Mouse (Mus musculus) limb, embryonic 13.5 days (tissue): ENCODE measurements around the gene Irs2. TPM values are rescaled to one million over a fixed set of nuclear protein-coding genes. Genes with fewer than 3 reads are reported as not detected.

ENCODE experiments used
- ATAC-seq: fragments of 200-750 bp; cut with Nextera tagmentation; 2 replicates; pipeline ENCODE4 v1.8.0; 2017; ENCODE audit warnings: low read depth, moderate number of reproducible peaks, moderate TSS enrichment; ENCODE audit not compliant: low FRiP score
- H3K27ac ChIP-seq: fragments of 300-500 bp; sonication (generic); 2 replicates; pipeline ENCODE4 v1.5.1; 2015; ENCODE audit warnings: inconsistent platforms, mild to moderate bottlenecking, moderate library complexity
- H3K27me3 ChIP-seq: fragments of 300-500 bp; sonication (generic); 2 replicates; pipeline ENCODE4 v1.6.1; 2015; ENCODE audit warnings: mild to moderate bottlenecking, inconsistent platforms
- H3K36me3 ChIP-seq: fragments of 300-500 bp; sonication (generic); 2 replicates; pipeline ENCODE4 v1.6.1; 2015; ENCODE audit warnings: inconsistent platforms, mild to moderate bottlenecking, moderate library complexity
- H3K4me1 ChIP-seq: fragments of 300-500 bp; sonication (generic); 2 replicates; pipeline ENCODE4 v1.6.1; 2015; ENCODE audit warnings: inconsistent platforms
- H3K4me2 ChIP-seq: fragments of 300-500 bp; sonication (generic); replicated peaks from 2 replicates; pipeline ENCODE4 v1.6.1; 2015; ENCODE audit warnings: inconsistent platforms, mild to moderate bottlenecking, moderate library complexity
- H3K4me3 ChIP-seq: fragments of 300-500 bp; sonication (generic); 2 replicates; pipeline ENCODE4 v1.5.1; 2015; ENCODE audit warnings: moderate library complexity, mild to moderate bottlenecking, inconsistent platforms
- H3K9ac ChIP-seq: fragments of 300-500 bp; sonication (generic); 2 replicates; pipeline ENCODE4 v1.6.1; 2015; ENCODE audit warnings: mild to moderate bottlenecking, inconsistent platforms
- H3K9me3 ChIP-seq: fragments of 300-500 bp; sonication (generic); 2 replicates; pipeline ENCODE4 v1.6.1; 2016; ENCODE audit warnings: inconsistent platforms
- WGBS: fragments of 180-500 bp; shearing (Covaris S2); methylation state at CpG from one replicate; pipeline ENCODE4 v1.1.7; 2015; 5-methylcytosine and 5-hydroxymethylcytosine counted together
- polyA plus RNA-seq: library from polyadenylated mRNA; unstranded; fragments of >200 nt; fragmentation: Nextera tagmentation; extraction: Ambion mirVana; gene quantifications from 2 replicates; pipeline ENCODE4 v1.2.1, GENCODE M21; 2015

Gene Irs2
- polyA plus RNA-seq = 7.9 and 8.6 TPM in 2 replicates

DNA sequence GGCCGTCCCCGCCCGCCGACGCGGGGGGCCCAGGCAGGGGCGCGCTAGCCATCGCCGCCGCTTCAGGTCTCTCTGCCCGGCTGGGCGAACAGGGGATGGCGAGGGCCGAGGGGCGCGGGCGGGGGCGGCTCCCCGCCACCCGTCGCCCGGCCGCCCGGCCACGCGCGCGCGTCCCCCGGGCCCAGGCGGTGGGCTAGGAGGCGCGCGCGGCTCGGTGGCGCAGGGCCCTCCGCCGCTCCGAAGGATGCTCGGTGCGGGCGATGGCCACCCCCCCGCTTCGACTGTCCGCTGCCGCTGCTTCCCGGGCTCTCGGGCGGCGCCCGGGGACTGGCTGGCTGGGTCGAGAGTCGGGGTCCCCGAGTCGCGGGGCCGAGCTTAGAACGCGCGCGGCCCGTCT lies at the start of gene Irs2:
Gene Irs2, minus strand, starts transcription at position 80 of the 397 bp plus-strand sequence.
- Histone ChIP-seq H3K27me3 (no peaks in the 10 kb centered on the region), H3K4me3 (peak within 1 kb of the TSS; percentile 86), H3K27ac (peak within 1 kb of the TSS; percentile 95), H3K9me3 (no peaks in the 10 kb centered on the region), H3K9ac (peak within 1 kb of the TSS; percentile 92), H3K36me3 (peaks cover 27% of the 10 kb centered on the region), H3K4me1 (peaks cover 52% of the 10 kb centered on the region), H3K4me2 (peak within 1 kb of the TSS; percentile 98)
- 0 out of 2 replicates have a peak, but pooled peaks have one; percentile 3 for ATAC-seq
- under 1% methylated on average over 25 of the region's 64 CpGs for WGBS

DNA sequence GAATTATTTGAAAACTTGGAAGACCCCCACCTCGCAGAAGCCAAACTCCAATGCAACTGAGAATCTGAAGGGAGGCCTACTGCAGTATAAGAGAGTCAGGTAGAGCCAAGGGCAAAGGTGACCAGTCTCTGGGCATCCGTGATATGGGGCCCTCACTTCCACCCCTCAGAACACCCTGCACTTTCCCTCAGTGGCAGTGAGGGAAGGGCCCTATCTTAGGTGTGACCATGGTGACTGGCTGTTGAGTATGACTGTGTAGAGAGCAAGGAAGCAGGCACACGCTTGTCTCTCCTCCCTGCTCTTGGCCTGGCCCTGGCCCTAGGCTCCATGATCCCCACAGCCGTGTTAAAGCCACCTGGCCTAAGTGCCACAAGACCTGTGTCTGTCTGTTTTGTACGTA lies 48.4 kb upstream of the Irs2 start:
- 87% methylated on average over 5 of the region's 5 CpGs for WGBS
- Histone ChIP-seq H3K27ac (no peak overlapping the region), H3K36me3 (no peaks in the 10 kb centered on the region), H3K4me3 (no peak overlapping the region), H3K9ac (no peak overlapping the region), H3K9me3 (no peaks in the 10 kb centered on the region), H3K27me3 (peaks cover 32% of the 10 kb centered on the region), H3K4me1 (peaks cover 23% of the 10 kb centered on the region), H3K4me2 (no peak overlapping the region)
- ATAC-seq = no peak

DNA sequence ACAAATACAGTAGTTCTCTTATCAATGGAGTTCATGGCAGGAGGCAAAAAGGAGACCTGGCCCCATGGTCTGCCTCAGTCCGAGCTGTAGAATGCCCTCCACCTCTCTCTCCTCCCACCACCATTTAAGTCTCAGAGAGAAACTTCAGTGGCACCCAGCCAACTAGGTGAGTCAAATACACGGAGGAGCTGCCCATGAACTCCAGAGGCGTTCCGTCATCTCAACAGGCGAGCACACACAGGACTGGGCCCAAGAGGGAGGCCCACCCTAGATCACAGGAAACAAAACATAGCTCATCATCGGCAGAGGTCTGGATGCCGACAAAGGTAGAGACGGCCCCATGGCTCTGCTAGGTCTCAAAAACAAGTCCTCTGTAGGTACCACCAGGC lies 47.9 kb upstream of the Irs2 start:
- H3K4me3 ChIP-seq = no peak overlapping the region
- H3K27ac ChIP-seq = no peak overlapping the region
- H3K9me3 ChIP-seq = no peaks in the 10 kb centered on the region
- H3K36me3 ChIP-seq = no peaks in the 10 kb centered on the region
- WGBS = 80% methylated on average over 8 of the region's 8 CpGs
- H3K9ac ChIP-seq = no peak overlapping the region
- H3K4me1 ChIP-seq = peaks cover 23% of the 10 kb centered on the region
- no peak overlapping the region for H3K4me2 ChIP-seq
- ATAC-seq = no peak
- H3K27me3 ChIP-seq = peaks cover 32% of the 10 kb centered on the region

DNA sequence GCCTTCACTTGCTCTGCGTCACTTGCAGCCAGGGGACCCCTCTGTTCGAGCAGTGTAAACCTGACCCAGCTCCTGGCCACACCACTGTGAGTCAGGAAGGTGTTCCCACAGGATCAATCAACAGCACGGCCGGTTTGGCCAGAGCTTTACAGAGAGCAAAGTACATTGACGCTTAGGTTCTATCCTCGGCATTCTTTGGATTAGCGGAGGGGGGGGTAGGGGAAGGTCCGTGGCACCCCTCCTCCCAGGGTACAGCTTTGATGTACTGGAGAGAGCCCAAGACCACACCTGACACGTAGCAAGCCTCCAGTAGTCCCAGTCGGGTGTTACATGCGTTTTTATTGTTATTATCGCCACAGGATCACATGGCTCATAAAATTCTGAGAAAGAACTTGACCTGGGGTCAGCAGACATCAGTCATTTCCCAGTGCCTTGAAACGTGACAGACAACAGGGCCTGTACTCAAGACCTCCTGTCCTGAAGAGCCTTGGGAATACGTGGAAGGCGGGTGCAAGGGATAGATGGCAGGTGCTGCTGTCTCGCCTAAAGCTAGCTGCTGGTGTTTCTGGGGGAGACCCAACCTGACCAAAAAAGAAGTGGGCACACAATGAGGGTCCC lies 47.4 kb upstream of the Irs2 start:
- WGBS = 20% methylated on average over 16 of the region's 16 CpGs
- peak; percentile 18; the same call in 1 of the 2 replicates for ATAC-seq

DNA sequence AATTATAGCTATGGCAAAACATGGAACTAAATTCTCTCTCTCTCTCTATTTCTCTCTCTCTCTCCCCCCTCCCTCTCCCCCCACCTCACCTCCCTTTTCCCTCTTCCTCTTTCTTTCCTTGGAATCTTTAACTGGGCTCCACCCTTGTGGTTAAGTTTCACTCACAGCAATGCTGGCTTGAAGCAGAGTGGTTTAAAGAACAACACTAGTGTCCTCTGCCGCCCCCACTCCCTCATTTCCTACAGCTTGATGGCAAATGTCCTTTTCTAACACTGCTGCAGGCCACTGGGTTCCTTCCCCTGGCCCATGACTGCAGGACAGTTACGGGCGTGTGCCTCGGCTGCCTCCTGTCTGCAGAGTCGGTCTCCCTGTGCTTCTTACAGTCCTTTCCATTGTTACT lies 41.6 kb upstream of the Irs2 start:
- Histone ChIP-seq H3K9me3 (no peaks in the 10 kb centered on the region), H3K4me1 (peaks cover 10% of the 10 kb centered on the region), H3K27me3 (peaks cover 21% of the 10 kb centered on the region), H3K4me2 (no peak overlapping the region), H3K27ac (no peak overlapping the region), H3K9ac (no peak overlapping the region), H3K4me3 (no peak overlapping the region), H3K36me3 (no peaks in the 10 kb centered on the region)
- 59% methylated on average over 5 of the region's 5 CpGs for WGBS
- ATAC-seq = no peak

More for the DNA sequence above, 47.4 kb upstream of the Irs2 start:
- Histone ChIP-seq H3K4me3 (no peak overlapping the region), H3K9me3 (no peaks in the 10 kb centered on the region), H3K36me3 (no peaks in the 10 kb centered on the region), H3K4me1 (peaks cover 23% of the 10 kb centered on the region), H3K27me3 (peaks cover 33% of the 10 kb centered on the region), H3K4me2 (0 out of 2 replicates have a peak overlapping the region, but pooled peaks have one; percentile 19), H3K27ac (no peak overlapping the region), H3K9ac (no peak overlapping the region)

DNA sequence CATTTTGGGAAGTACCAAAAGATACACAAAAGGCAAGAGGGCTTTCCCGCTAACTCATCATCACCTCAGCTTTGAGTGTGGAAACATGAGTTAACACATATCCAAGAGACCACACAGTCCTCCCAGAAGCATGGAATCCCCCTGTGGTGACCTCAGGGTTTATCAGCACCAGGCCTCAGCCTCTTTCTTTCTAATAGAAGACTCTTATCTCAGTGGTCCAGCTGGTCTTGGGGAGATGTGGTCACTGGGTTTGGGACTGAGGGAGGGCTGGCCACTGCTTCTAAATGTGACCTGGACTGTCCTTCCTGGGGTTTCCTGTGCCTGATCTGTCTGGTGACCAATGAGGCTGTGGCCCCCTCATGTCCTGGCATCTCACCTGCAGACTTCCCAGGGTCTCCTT lies 39.6 kb upstream of the Irs2 start:
- WGBS = 93% methylated on average over 1 of the region's 1 CpGs

DNA sequence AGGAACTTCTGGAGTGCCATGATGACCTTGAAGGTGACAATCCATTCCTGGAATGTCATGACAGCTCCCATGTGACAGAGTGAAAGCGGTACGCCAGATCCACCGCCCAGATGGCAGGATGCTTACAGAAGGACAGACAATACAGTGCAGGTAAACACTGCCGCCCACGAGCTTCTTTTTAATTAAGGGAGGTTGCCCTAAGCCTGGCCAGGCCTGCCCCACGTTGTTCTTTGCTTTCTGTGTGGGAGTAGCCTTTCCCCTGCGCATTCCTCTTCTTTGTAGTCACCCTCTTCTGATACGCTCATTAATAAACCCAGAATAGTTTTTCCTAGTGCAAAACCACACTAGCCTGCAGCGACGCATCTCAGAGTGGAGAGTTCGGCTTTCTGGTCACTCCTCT lies 36.4 kb upstream of the Irs2 start:
- ATAC-seq = no peak
- no peaks in the 10 kb centered on the region for H3K27me3 ChIP-seq
- 75% methylated on average over 11 of the region's 11 CpGs for WGBS

More for the DNA sequence above, 39.6 kb upstream of the Irs2 start:
- no peaks in the 10 kb centered on the region for H3K9me3 ChIP-seq
- no peak overlapping the region for H3K9ac ChIP-seq
- ATAC-seq = 0 out of 2 replicates have a peak, but pooled peaks have one; percentile 24
- H3K27ac ChIP-seq = no peak overlapping the region
- H3K4me3 ChIP-seq = no peak overlapping the region
- no peak overlapping the region for H3K4me2 ChIP-seq
- peaks cover 16% of the 10 kb centered on the region for H3K4me1 ChIP-seq
- peaks cover 10% of the 10 kb centered on the region for H3K27me3 ChIP-seq
- no peaks in the 10 kb centered on the region for H3K36me3 ChIP-seq

DNA sequence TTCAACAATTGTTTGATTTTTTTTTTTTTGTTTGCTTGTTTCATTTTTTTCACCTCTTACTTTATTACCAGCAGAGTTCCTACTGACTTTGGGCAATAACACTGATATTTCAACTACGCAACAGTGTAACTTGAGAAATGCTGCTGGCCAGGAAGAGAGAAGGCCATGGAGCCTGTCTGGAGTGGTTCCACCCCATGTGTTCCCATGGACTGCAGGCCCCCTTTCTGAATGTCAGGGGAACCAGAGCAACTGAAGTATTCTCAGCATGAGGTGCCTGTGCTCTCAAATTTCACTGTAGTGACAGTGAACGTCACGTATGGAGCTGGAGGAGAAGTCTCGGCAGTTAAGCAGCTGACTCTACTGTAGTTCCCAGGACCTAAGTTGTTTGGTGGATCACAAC lies 35.3 kb upstream of the Irs2 start:
- Histone ChIP-seq H3K4me3 (no peak overlapping the region), H3K4me2 (no peak overlapping the region), H3K27me3 (no peaks in the 10 kb centered on the region), H3K9me3 (no peaks in the 10 kb centered on the region), H3K36me3 (no peaks in the 10 kb centered on the region), H3K9ac (no peak overlapping the region), H3K27ac (no peak overlapping the region), H3K4me1 (peaks cover 16% of the 10 kb centered on the region)
- WGBS = 21% methylated on average over 4 of the region's 4 CpGs
- peak; percentile 64 for ATAC-seq

More for the DNA sequence above, 36.4 kb upstream of the Irs2 start:
- H3K27ac ChIP-seq = no peak overlapping the region
- H3K4me1 ChIP-seq = peaks cover 16% of the 10 kb centered on the region
- no peak overlapping the region for H3K4me3 ChIP-seq
- no peak overlapping the region for H3K4me2 ChIP-seq
- no peak overlapping the region for H3K9ac ChIP-seq
- H3K9me3 ChIP-seq = no peaks in the 10 kb centered on the region
- no peaks in the 10 kb centered on the region for H3K36me3 ChIP-seq

DNA sequence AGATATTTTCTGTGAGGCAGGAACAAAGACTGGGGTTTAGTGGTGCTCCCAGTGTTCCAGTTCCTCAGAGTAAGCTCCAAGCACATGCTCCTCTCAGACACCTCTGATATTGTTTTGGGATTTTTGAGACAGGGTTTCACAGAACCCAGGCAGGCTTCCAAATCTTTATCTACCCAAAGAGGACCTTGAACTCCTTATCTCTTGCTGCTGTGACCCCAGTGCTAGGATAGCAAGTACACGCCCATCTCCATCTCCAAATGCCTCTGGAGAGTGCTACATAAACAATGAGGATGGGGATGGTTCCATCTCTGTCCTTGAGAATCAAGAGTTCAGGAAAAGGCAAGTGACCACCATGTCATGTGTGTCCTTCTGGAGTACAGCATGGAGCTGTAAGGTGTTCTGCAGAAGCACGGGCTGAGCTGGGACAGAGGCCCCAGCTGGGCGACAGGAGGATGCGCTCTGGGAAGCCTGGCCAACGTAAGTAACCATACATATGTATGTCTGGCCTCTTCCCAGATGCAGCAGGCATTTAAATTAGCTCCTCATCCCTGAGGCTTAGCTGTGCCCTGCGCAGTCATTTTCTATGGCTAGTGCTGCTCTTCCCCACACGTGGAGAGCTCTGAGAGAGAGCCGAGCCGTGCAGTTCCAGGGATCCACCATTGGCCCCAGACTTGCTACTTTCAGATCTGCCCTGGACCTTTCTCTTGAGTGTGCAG lies 34.8 kb upstream of the Irs2 start:
- 74% methylated on average over 9 of the region's 9 CpGs for WGBS
- Histone ChIP-seq H3K27me3 (no peaks in the 10 kb centered on the region), H3K4me3 (no peak overlapping the region), H3K27ac (no peak overlapping the region), H3K4me1 (peaks cover 16% of the 10 kb centered on the region), H3K36me3 (no peaks in the 10 kb centered on the region), H3K4me2 (no peak overlapping the region), H3K9ac (no peak overlapping the region), H3K9me3 (no peaks in the 10 kb centered on the region)
- ATAC-seq = peak; percentile 38

DNA sequence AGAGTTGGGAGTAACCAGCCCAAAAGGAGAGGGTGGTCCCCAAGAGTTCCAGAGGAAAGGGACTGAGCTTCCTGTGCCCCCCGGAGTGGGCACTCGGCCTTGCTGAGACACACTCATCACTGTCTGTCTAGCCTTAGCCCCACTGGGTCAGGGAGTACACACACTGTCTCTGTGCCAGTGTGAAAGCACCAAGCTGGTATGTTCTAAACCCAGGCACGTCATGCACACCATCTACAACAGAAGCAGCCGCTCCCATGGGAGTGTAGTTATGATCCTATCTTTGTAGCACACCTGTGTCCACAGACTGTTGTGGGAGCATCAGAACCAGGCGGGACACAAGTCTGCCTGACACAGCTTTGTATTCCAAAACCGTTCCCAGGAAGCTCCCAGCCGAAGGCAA lies 31.8 kb upstream of the Irs2 start:
- no peak overlapping the region for H3K4me3 ChIP-seq
- H3K4me1 ChIP-seq = peaks cover 28% of the 10 kb centered on the region
- H3K36me3 ChIP-seq = no peaks in the 10 kb centered on the region
- no peak for ATAC-seq
- 86% methylated on average over 7 of the region's 7 CpGs for WGBS
- H3K9ac ChIP-seq = no peak overlapping the region
- H3K9me3 ChIP-seq = no peaks in the 10 kb centered on the region
- 0 out of 2 replicates have a peak, but pooled peaks cover 2% of the 10 kb centered on the region for H3K27me3 ChIP-seq
- no peak overlapping the region for H3K4me2 ChIP-seq
- no peak overlapping the region for H3K27ac ChIP-seq

DNA sequence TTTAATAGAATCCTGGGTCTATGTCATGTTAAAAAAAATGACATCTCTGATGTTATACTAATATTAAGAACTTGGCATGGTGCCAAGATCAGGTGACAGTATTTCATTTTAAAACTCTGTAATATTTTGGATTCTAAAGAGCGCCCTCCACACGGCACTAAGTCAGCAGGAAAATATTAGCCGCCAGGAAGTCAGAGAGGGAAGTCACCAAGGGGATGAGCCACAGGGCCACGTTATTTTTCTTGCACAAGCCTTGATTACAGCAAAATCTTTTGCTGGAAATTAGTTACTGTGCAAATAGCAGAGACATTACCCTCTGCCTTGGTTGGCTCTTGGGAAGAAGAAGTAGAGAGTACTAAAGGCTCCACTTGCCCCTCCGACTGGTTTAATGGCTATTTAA lies 30.5 kb upstream of the Irs2 start:
- H3K4me3 ChIP-seq = no peak overlapping the region
- ATAC-seq = no peak

DNA sequence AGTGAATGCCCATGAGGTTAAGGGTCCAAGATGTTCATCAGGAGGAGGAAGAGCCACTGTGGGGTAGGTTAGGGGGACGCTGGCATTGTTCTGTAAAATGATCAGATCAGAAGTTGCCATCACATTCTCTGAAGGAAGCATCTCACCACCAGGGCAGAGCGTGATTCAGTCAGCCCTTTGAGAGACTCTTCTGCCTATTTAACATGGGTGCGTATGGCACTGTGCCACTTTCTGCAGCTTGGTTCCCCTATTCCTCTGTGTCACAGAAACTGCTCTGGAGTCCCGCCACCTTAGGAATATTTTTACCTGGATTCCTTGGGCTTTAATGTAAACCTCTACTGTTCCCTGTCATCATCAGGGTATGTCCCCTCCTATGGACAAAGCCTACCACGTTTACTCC lies 30.1 kb upstream of the Irs2 start:
- Histone ChIP-seq H3K27ac (no peak overlapping the region), H3K9me3 (no peaks in the 10 kb centered on the region), H3K9ac (no peak overlapping the region), H3K4me2 (no peak overlapping the region), H3K4me1 (peaks cover 16% of the 10 kb centered on the region), H3K4me3 (no peak overlapping the region), H3K36me3 (no peaks in the 10 kb centered on the region), H3K27me3 (0 out of 2 replicates have a peak, but pooled peaks cover 2% of the 10 kb centered on the region)
- no peak for ATAC-seq
- 87% methylated on average over 5 of the region's 5 CpGs for WGBS

More for the DNA sequence above, 30.5 kb upstream of the Irs2 start:
- no peaks in the 10 kb centered on the region for H3K36me3 ChIP-seq
- peaks cover 21% of the 10 kb centered on the region for H3K4me1 ChIP-seq
- no peak overlapping the region for H3K9ac ChIP-seq
- H3K27me3 ChIP-seq = 0 out of 2 replicates have a peak, but pooled peaks cover 2% of the 10 kb centered on the region
- no peak overlapping the region for H3K4me2 ChIP-seq
- 77% methylated on average over 5 of the region's 5 CpGs for WGBS
- H3K9me3 ChIP-seq = no peaks in the 10 kb centered on the region
- no peak overlapping the region for H3K27ac ChIP-seq
